Comparison of ENCODE assay signal across 31 mouse cellular contexts in genomic region chr1:82018701-82019404, GRCm38 (mm10).
DNase-seq lines count a peak whose midpoint lies in the region; ATAC-seq and TF ChIP-seq lines count a peak whose summit lies in the region.
"Had no signal": no experiment of that assay in that cellular context is flagged by ENCODE, and none has a peak within 500 bp of the region (broad histone marks: within the 10 kb centered on the region; RNA-seq: fewer than 3 reads in every experiment).

No protein-coding gene starts in this region.

- DNase-seq in kidney, adult 8-10 months = peak; percentile 39 to 56
- peak; percentile 42 for DNase-seq in brain, embryonic 14.5 days (ENCODE audit: low read depth)
- DNase-seq in kidney, postnatal 25 days = peak; percentile 36 to 57
- no peak for DNase-seq in thymus, postnatal 4 days
- DNase-seq: adrenal gland, adult 8-10 months; cerebellum, adult 8-10 months; cerebellum, postnatal 36 days; gastrocnemius, adult 2 months; gastrocnemius, postnatal 36 days; heart, adult 18-20 months; heart, postnatal 36 days; layer of hippocampus, adult 9-11 months; lung, adult 18-20 months; lung, postnatal 4 days; right cerebral cortex, postnatal 25 days; thymus, postnatal 14 days had no signal

- H3K27me3 ChIP-seq in forebrain, embryonic 15.5 days = no peaks in the 10 kb centered on the region
- H3K27me3 ChIP-seq in forebrain, embryonic 12.5 days = no peaks in the 10 kb centered on the region
- no peaks in the 10 kb centered on the region for H3K27me3 ChIP-seq in kidney, embryonic 14.5 days (ENCODE audit: control insufficient read depth, insufficient read depth, low read length)
- H3K27me3 ChIP-seq: embryonic facial prominence, embryonic 12.5 days; forebrain, embryonic 13.5 days; hindbrain, embryonic 12.5 days; intestine, embryonic 15.5 days; liver, embryonic 12.5 days; megakaryocyte, embryonic 14.5 days; midbrain, embryonic 13.5 days; stomach, embryonic 15.5 days had no signal

- WGBS in forebrain, embryonic 15.5 days = 58% methylated on average over 7 of the region's 7 CpGs
- 71% methylated on average over 7 of the region's 7 CpGs for WGBS in forebrain, embryonic 12.5 days
- WGBS in kidney, embryonic 14.5 days = 77% methylated on average over 7 of the region's 7 CpGs

- no peak for TF ChIP-seq CTCF in brain, embryonic 14.5 days (IDR thresholded peaks at IDR 0.05; ENCODE audit: borderline replicate concordance, extremely low read depth, insufficient read depth, insufficient read length)

- H3K4me3 ChIP-seq in forebrain, embryonic 15.5 days = no peak overlapping the region
- H3K4me3 ChIP-seq in forebrain, embryonic 12.5 days (replicated peaks) = no peak overlapping the region
- no peak overlapping the region for H3K4me3 ChIP-seq in kidney, embryonic 14.5 days (ENCODE audit: low read length)
- H3K4me3 ChIP-seq: embryonic facial prominence, embryonic 12.5 days; forebrain, embryonic 13.5 days; gastrocnemius, adult 2 months; hindbrain, embryonic 12.5 days; intestine, embryonic 15.5 days; liver, embryonic 12.5 days; megakaryocyte, embryonic 14.5 days; midbrain, embryonic 13.5 days; stomach, embryonic 15.5 days had no signal

- H3K9ac ChIP-seq in forebrain, embryonic 15.5 days (replicated peaks) = no peak overlapping the region
- no peak overlapping the region for H3K9ac ChIP-seq in forebrain, embryonic 12.5 days
- no peak overlapping the region for H3K9ac ChIP-seq in kidney, embryonic 14.5 days (ENCODE audit: low read depth, low read length)
- H3K9ac ChIP-seq: embryonic facial prominence, embryonic 12.5 days; forebrain, embryonic 13.5 days; hindbrain, embryonic 12.5 days; intestine, embryonic 15.5 days; liver, embryonic 12.5 days; midbrain, embryonic 13.5 days; stomach, embryonic 15.5 days had no signal

- ATAC-seq in forebrain, embryonic 15.5 days (replicated peaks) = 0 out of 2 replicates have a peak, but pooled peaks have one; percentile 19
- no peak for ATAC-seq in forebrain, embryonic 12.5 days (ENCODE audit: low FRiP score)
- ATAC-seq in kidney, embryonic 14.5 days (ENCODE audit: low FRiP score, low TSS enrichment) = no peak
- ATAC-seq: forebrain, embryonic 13.5 days; hindbrain, postnatal 0 days; intestine, embryonic 15.5 days; liver, embryonic 12.5 days; lung, postnatal 0 days; midbrain, embryonic 13.5 days had no signal

- no peak overlapping the region for H3K4me2 ChIP-seq in forebrain, embryonic 15.5 days (replicated peaks)
- H3K4me2 ChIP-seq in forebrain, embryonic 12.5 days = no peak overlapping the region
- no peak overlapping the region for H3K4me2 ChIP-seq in kidney, embryonic 14.5 days (replicated peaks; ENCODE audit: low read depth, low read length)
- H3K4me2 ChIP-seq: embryonic facial prominence, embryonic 12.5 days; forebrain, embryonic 13.5 days; heart, embryonic 11.5 days; hindbrain, embryonic 12.5 days; intestine, embryonic 15.5 days; liver, embryonic 12.5 days; midbrain, embryonic 13.5 days; stomach, embryonic 15.5 days had no signal

- H3K4me1 ChIP-seq in forebrain, embryonic 15.5 days = no peaks in the 10 kb centered on the region
- no peaks in the 10 kb centered on the region for H3K4me1 ChIP-seq in forebrain, embryonic 12.5 days
- no peaks in the 10 kb centered on the region for H3K4me1 ChIP-seq in kidney, embryonic 14.5 days (ENCODE audit: control insufficient read depth, insufficient read depth, low read length)
- H3K4me1 ChIP-seq: embryonic facial prominence, embryonic 12.5 days; hindbrain, embryonic 12.5 days; intestine, embryonic 15.5 days; liver, embryonic 12.5 days; megakaryocyte, embryonic 14.5 days; midbrain, embryonic 13.5 days; stomach, embryonic 15.5 days had no signal

- no peaks in the 10 kb centered on the region for H3K9me3 ChIP-seq in forebrain, embryonic 15.5 days
- no peaks in the 10 kb centered on the region for H3K9me3 ChIP-seq in forebrain, embryonic 12.5 days
- no peaks in the 10 kb centered on the region for H3K9me3 ChIP-seq in kidney, embryonic 14.5 days (ENCODE audit: control insufficient read depth, low read length)
- H3K9me3 ChIP-seq: embryonic facial prominence, embryonic 12.5 days; forebrain, embryonic 13.5 days; hindbrain, embryonic 12.5 days; intestine, embryonic 15.5 days; liver, embryonic 12.5 days; megakaryocyte, embryonic 14.5 days; midbrain, embryonic 13.5 days; stomach, embryonic 15.5 days had no signal

- no peaks in the 10 kb centered on the region for H3K36me3 ChIP-seq in forebrain, embryonic 15.5 days
- H3K36me3 ChIP-seq in forebrain, embryonic 12.5 days (replicated peaks) = no peaks in the 10 kb centered on the region
- H3K36me3 ChIP-seq in kidney, embryonic 14.5 days (ENCODE audit: control insufficient read depth, insufficient read depth, low read length) = no peaks in the 10 kb centered on the region
- H3K36me3 ChIP-seq: embryonic facial prominence, embryonic 12.5 days; G1E; hindbrain, embryonic 12.5 days; intestine, embryonic 15.5 days; liver, embryonic 12.5 days; midbrain, embryonic 13.5 days; stomach, embryonic 15.5 days had no signal

- no peak for TF ChIP-seq POLR2A in brain, embryonic 14.5 days (IDR thresholded peaks at IDR 0.05; ENCODE audit: borderline replicate concordance, extremely low read depth, insufficient read depth, insufficient read length, poor library complexity, severe bottlenecking)

- H3K27ac ChIP-seq in forebrain, embryonic 15.5 days (replicated peaks) = no peak overlapping the region
- no peak overlapping the region for H3K27ac ChIP-seq in forebrain, embryonic 12.5 days
- H3K27ac ChIP-seq in kidney, embryonic 14.5 days (ENCODE audit: low read depth, low read length) = no peak overlapping the region
- H3K27ac ChIP-seq: embryonic facial prominence, embryonic 12.5 days; forebrain, embryonic 13.5 days; gastrocnemius, adult 2 months; hindbrain, embryonic 12.5 days; hindbrain, postnatal 0 days; intestine, embryonic 15.5 days; liver, embryonic 12.5 days; midbrain, embryonic 13.5 days; stomach, embryonic 15.5 days had no signal
